Mouse (Mus musculus): Measurements from ENCODE around the gene Magi1.

DNA sequence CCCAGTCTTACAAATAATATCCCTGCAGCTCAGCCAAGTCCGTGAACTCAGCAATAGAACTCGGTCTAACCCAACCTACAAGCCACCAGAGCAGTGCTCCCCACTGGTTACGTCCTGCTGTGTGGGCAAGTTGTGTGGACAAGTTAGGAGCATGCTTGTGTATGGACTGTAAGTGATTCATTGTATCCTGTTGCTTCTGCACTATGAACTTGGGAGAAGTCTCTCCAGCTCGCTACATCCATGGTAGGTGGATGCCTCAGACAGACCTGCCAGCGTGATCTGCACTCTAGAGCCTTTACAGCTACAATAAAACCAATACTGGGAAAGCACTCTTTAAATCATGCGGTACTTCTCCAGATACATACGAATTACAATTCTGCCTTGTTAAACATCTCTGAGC, 200.3 kb downstream of the Magi1 start:
- no peak for TF ChIP-seq POLR2A (IDR thresholded peaks at IDR 0.05; ENCODE audit: insufficient read depth, low read depth, low read length)
- no peak for TF ChIP-seq CTCF (IDR thresholded peaks at IDR 0.05; ENCODE audit: insufficient read depth, low read depth, low read length)

Data from olfactory bulb, adult 2 months (tissue).